Mouse (Mus musculus) adrenal gland, adult (tissue): ENCODE data around the gene Soat1.
"Not testable (repeated sequence)": the region's sequence is repeated elsewhere in the genome, so short reads cannot be mapped to it uniquely, and the experiment has no call there.

Experiments
- DNase-seq, 2 experiments: peaks; one replicate each; pipeline ENCODE4 v3.0.0; 2022 to 2023; ENCODE audit warnings: low spot score in 1 of 2; ENCODE audit not compliant: inconsistent age in 2 of 2

Soat1 gene

DNA sequence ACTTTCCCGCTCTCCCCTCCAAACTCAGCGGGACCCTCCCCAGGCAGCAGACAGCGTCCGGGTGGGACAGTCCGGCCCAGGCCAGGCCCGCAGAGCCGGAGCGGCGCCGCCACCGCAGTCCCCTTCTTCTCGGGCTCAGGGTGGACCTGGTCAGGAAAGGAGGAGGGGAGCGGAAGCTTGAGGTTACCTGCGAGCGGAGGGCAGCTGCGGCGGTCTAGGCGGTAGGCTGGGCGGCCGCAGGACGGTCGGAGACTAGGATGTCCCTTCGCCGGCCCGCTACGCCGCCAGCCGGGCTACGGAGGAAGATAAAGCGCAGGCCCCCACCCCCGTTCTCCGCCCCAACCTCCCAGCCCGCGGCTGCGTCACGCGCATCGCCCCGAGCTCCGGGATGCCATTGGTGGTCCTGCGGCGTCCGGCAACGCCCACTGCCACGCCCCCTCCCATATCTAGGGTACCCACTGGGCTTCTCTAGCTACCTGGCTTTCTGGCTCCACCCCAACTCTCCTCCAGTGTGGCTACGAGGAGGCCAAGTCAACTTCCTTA is at the start of gene Soat1:
Gene Soat1 (minus strand): TSS at position 371 of the 543 bp plus-strand sequence.
- peak; percentile 97 to 99 for DNase-seq

DNA sequence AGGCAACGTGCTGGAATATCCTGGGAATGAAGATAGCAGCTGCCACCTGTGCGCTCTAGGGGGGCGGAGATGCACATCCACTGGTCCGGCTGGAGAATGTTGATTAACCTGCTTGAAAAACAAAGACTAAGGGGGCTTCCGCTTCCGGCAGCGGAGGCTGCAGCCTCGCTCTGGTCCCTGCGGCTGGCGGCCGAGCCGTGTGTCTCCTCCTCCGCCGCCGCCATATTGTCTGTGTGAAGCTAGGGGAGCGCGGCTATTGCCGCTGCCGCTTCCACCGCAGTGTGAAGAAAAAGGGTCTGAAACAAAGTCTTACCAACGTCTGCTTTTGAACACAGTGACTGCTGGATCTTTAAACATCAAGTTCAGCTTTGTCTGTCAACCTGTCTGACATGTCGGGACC is 49.7 kb upstream of the Soat1 start, which contains the start of gene Gm10031:
Gene Gm10031 (plus strand): TSS at position 171 of the 400 bp plus-strand sequence.
- not testable (repeated sequence) for DNase-seq

DNA sequence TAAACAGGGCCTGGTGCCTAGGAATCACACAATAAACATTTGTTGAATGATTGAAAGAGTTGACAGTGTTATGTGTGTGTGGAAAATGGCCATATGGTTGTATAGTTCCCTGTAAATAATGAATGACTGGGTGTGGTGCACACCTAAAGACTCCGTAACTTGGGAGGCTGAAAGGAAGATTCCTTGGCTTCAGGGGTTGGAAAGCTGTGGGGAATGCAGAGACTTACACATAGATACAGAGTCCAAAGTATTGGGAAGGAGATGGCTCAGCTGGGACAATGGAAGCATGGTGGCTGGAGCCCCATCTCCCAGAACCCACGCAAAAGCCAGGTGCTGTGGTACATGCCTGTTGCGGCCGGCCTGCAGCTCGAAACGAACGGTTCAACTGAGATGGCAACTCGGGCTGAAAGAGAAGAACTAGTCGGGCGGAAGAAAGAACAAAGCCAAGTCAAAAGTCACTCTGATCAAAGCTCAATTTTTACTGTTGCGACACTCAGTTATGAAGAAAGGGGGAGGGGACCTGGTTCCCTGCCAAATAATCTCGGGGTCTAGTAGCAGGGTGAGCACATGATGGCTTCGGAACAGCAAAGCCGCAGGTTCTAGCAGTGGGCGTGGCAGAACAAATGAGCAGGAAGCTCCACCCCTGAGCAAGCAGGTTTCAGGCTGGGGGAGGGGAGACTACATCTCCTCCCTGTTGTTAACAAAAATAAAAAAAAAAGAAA is 47.8 kb upstream of the Soat1 start:
- DNase-seq: peak; percentile 58 to 83

DNA sequence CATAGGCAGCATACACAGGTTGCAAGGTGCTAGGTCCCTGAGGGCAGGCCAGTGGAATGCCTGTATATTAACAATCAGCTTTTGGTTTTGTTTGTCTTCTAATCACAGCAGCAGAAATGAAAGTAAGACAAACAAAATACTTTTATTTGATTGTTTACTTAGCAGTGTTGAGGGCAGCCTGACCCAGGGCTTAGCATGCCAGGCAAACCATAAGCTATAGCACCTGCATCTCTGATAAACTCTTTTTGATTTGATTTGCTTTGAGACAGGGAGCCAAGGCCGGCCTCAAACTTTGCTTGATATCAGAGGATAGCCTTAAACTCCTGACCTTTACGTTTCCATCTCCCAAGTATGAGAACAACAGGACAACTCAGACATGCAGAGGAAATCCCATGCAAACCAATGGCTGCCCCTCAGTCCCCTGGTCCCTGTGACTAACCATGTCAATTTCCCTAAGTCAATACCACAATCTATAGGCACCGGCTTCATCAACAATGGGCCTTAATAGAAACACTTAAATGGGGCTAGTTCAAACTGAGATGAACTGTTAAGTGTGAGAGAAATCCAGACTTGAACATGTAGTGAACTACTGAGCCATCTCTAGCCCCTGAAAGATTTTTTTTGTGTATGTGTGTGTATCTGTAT is 46.1 kb upstream of the Soat1 start:
- peak; percentile 27 to 58 for DNase-seq

DNA sequence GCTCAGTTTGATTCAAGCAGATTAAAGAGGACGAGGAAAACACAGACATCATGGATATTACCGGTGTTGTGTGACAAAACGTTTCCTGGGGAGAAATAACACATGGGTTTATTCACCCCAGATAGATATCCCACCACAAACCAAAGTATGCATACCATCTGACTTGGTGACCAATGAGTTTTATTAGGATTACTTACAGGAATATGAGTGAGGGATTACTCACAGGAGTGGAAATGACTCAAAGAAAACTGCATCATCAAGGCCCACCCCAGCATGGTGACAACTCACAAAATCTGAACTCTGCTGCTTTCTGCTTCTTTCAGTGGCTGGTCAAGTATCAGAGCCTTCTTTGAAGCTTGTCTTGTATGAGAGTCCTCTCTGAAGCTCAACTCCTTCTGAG is 33.6 kb upstream of the Soat1 start:
- no peak for DNase-seq

DNA sequence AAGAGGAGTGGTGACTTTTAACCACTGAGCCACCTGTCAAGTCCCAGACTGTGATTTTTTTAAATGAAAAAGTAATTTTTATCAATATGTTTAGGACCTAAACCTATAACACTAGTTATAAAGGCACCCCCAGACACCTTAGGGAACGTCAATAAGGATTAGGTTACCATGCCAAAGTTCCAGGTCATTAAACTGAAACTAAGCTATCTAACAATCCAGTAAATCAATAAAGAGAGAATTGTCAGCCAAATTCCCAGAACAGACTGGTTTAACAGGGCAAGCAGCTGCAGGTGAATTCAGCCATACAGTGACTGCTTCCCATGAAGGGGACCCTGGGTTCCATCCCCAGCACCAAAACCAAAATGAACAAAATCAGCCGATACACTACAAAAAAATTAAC is 31.8 kb upstream of the Soat1 start:
- no peak for DNase-seq

DNA sequence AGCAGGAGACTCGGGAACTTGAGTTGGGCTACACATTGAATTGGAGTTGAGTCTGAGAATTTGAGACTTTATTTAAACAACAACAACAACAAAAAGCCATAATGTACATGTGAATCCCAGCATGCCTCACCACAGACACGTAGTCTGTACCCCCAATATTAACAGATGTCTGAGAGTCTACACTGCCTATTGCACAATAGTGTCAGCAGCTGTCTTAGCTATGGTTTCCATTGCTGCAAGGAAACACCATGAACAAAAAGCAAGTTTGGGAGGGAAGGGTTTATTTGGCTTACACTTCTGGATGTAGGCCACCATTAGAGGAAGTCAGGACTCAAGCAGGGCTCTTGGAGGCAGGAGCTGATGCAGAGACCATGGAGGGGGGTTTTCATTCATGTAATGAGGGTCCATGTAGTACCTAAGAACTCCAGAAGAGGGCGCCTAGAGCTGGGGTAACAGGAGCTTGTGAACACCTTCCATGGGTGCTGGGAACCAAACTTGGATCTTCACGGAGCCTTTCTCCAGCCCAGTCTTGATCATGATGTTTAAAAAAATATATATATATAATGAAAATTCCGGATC is 30.9 kb upstream of the Soat1 start:
- DNase-seq: no peak

DNA sequence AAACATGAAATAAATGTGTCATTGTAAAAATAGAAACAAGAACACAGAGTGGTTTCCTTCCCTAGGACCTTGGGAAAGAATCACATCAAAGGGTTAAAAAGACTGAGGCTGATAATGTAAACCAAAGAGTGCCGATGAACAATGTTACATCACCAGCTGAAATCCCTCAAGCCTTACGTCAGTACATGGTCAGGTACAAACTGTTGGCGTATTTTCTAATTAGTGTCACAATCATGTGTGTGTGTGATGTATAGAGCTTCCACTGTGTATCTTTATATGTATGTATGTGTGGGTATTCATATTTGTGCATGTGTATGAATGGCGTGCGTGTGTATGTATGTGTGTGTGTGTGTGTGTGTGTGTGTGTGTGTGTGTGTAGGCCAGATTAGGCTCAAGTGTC is 22.8 kb upstream of the Soat1 start:
- DNase-seq: no peak

DNA sequence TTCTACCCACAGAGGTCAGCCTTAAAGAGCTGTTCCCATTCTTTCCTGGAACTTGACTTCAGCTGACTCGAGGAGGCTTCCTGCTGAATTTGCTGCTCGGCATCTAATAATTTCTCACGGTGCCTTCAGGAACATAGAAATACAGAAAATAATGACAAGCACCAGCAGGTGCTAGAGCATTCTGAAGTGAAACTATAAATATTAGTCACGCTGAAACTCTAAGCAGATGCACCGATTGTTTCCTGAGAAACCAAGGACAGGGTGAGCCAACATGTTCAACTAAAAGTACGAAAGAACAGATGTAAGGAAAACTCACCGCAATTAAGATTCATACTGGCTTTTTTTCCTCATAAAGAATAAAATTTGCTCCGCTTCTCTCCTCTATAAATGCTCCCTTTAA is 20.9 kb upstream of the Soat1 start:
- peak in 1 of 2 experiments; percentile 76 for DNase-seq

DNA sequence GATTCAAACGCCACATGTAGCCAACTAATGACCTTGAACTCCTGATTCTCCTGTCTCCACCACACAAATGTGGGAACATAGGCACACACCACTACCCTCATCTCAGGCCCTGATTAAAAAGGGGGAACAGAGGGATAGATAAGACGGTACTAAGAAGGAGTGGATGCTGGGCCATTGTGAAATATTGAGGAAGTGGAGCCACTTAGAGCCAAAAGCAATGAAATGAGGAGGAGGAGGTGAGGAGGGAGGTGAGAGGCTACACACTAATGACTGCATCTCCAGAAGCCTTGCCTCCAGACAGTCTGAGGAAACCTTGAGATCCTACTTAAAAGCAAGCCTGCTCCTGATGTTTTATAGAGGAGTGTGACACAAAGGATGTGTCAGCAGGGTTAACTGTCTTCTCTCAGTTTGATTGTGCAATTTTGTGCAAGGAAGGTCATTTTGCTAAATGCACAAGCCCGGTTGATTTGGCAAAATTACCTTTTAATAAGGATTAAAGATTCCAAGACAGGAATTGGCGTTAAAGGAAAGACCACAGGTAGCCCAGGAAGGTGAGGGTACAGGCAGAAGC is 17.2 kb upstream of the Soat1 start:
- peak in 1 of 2 experiments; percentile 83 for DNase-seq

DNA sequence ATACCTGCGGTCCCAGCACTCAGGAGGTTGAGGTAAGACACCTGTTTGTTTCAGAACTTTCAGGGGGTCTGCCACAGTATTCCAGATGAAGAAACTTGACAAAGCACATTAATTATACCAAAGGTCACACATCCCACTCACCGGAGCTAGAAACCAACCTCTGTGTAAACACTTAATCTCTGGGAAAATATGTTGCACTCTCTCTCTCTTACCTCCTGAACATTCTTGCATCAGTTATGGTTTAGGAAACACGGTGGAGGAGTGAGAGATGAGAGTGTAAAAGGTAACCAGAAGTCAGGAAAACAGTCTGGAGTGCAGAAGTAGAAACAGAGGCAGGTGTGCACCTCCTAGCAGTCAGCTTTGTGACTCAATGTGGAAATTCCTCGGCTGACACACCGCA is 13.9 kb upstream of the Soat1 start:
- DNase-seq: no peak

DNA sequence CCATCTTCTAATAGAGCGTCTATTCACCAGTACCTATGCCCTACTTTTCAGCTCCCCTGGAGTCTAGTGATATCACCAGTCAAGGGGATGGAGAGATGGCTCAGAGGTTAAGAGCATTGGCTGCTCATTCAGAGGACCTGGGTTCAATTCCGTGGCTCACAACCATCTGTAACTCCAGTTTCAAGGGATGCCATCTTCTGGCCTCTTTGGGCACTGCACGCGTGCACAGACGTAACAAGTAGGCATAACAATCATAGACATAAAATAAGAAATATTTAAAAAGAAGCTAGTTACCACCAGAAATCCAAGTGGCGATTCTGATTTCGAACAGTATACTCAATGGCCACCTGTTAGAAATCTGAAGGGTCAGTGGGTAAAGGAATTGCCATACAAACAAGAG is 13.4 kb upstream of the Soat1 start:
- no peak for DNase-seq

DNA sequence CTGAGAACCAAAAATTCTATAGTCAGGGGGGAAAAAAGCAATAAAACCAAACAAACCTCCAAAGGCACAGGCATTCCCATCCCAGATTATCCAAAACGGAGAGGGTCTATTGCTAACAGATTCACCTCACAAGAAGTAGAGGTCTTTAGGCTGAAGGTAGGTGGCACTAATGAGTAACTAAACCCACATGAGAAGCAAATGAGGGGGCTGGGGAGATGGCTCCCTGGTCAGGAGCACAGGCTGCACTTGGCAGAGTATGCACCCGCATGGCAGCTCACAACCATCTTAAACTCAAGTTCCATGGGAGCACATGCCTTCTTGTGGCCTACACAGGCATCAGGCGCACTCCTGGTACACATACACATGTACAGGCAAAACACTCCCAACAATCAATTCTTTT is 7.7 kb upstream of the Soat1 start:
- peak in 1 of 2 experiments; percentile 33 for DNase-seq

DNA sequence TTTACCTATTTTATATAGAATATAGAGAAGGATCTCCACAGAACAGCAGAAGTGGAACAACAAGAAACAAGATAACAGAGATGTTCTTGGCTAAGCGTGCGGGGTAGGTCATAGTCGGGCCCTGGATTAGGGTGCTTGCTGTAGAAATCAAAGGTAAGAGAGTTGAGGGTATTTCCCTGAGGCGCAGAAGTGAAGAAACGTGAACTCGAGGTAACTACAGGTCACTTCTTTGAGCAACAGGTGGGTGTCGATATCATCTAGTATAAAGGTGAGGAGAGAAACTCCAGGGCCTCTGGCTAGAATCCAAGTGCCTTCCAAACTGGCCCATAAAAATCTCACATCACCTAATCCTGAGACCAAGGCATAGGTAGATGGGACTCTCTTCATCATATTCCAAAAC is 2.4 kb upstream of the Soat1 start:
- peak in 1 of 2 experiments; percentile 56 for DNase-seq

DNA sequence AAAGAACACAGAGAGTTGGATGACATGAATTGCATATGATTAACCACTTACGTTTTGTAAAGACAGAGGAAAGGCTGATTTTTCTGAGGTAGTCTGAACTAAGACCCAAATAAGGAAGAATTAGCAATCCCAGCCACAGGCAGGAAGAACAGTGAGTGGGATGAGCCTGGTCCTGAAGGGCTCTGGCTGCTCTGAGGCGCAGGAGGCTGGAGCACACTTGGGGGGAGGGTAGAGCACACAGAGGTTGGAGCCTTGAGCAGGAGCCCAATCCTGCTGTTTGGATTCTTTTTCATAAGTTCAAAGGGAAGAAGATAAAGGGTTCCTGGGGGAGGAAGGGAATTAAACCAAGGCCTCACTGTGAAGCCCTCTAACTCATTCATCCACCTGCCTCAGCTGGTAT is 1.9 kb upstream of the Soat1 start:
- DNase-seq: peak; percentile 60 to 84

DNA sequence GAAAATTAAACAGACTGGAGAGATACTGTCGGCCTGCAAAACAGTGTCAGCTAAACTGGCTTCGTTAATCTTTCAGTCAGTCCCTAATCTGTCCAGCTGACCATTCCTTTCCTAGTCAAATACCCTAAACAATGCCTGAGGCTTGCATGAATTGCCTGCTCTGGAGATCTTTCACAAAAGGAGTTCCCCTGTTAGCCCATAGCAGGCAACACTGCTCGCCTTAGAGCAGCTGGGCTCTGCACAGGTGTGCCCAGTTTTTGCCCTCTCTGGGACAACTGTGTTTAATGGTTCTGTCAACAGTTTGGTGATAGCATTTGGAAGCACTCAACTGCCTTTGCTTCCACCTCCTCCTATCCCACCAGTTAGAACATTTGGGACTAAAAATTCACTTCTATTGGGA is 723 bp upstream of the Soat1 start:
- DNase-seq: peak in 1 of 2 experiments; percentile 76

DNA sequence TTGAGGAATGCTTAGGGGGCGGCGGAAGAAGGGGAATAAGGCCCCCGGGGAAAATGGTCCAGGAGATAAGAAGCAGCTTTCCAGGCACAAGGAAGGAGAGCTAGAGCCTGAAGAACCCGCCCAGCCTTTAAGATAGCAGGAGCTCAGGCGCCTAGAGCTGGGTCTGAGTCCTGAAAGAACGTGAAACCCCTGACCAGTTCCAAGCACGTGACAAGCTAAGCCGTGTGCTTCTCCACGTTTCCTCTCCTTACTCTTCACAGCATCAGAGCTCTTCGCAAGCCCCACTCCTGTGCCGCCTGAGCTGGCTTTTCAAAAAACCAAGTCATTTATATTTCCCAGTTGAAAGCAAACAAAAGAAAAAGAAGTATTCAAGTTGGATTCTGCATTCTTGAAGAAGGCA is 1.1 kb downstream of the Soat1 start:
- DNase-seq: peak in 1 of 2 experiments; percentile 84

DNA sequence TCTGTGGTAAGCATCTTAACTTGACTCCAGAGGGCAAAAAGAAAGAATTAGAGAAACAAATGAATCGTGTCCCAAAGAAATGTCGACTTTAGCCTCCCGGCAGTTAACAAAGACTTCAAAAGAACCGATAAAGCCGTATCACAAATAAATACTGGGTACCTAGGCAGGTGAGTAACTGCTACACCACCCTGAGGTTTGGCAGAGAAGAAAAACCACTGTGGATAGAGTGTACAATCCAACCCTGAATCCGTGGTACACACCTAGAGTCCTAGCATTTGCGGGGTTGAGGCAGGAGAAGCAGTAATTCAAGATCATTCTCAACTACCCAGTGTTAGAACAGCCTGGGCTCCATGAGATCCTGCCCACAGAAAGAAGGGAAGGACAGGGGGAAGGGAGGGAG is 2.2 kb downstream of the Soat1 start:
- DNase-seq: peak in 1 of 2 experiments; percentile 71

DNA sequence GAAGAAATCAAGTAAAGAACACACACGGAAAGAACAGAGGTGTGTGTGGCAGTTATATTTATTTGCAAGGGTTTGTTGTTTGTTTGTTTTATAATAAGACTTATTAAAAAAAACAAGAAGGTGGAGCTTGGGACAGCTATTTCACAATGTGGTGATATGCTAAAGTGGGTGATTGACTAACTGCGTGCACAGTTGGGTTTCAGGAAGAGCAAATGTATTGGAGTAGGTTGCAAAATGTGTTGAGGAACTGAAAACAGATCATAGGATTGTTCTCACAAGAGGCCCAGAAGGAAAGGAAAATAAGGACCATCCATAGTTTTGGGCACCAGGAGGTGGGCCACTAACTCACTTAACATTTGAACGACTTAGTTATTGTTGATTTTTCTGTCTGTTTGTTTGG is 3.1 kb downstream of the Soat1 start:
- peak in 1 of 2 experiments; percentile 71 for DNase-seq

DNA sequence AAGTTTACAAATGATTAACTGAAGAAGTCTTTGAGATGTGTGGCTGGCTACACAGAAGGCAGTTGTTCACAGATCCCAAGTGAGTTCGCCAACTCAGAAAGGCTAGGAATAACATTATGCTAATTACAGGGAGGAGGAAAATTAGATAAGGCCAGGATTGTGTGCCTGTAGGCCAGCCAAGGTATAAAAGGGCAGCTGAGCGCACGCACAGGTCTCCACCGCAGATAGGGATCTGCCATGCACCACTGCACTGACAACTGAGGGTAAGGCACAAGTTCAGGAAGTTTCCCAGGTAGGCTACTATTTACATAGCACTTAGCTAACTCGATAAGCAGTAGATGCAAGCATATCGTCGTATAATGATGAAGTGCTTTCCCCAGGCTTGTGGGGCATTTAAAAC is 3.6 kb downstream of the Soat1 start:
- DNase-seq: peak in 1 of 2 experiments; percentile 71

DNA sequence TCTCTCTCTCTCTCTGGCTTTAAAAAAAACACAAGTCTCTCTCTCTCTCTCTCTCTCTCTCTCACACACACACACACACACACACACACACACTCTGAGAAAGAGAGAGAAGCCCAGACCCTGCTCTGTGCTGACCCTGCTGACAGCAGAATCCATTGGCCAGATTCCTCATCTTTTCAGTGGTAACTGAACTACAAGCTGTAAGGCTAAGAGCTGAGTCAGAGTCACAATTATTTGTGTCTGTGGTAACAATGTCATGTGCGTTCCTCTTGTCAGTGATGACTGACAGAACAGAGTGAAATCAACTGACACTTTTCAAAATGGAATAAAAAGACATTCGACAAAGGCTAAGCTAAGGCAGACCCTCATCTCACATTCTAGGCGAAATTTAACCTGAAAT is 5.6 kb downstream of the Soat1 start:
- peak in 1 of 2 experiments; percentile 70 for DNase-seq
